Mouse (Mus musculus) layer of hippocampus, postnatal 36 days (tissue): Measurements from ENCODE around the gene Olfr313. TPM values are rescaled to one million over a fixed set of nuclear protein-coding genes. Genes with fewer than 3 reads are reported as not detected.
A peak's percentile ranks its signal among the peaks of the same experiment; 100 is the strongest.
"Not testable (repeated sequence)": the region's sequence is repeated elsewhere in the genome, so short reads cannot be mapped to it uniquely, and the experiment has no call there.

Source experiments
- DNase-seq, 2 experiments: peaks; one replicate each; pipeline ENCODE4 v3.0.0; 2022
- total RNA-seq, 2 experiments: library from RNA; stranded (reverse); gene quantifications; 2 replicates each; pipeline ENCODE4 v1.2.3; 2021

Olfr313 gene
- not detected for total RNA-seq

- not testable (repeated sequence) for DNase-seq
Measured at GRCm38 (mm10) chr11:58814700-58815099, at the start of gene Olfr313. Gene Olfr313 (plus strand): TSS chr11:58815000.

GRCm38 (mm10) chr11:58772888-58773287 lies 41.9 kb upstream of the Olfr313 start, which contains the start of gene Olfr315:
Gene Olfr315 (plus strand): TSS chr11:58773188.
- DNase-seq: no peak

- no peak for DNase-seq
Measured at GRCm38 (mm10) chr11:58782480-58783089, 32.2 kb upstream of the Olfr313 start, which contains the start of gene Olfr314. Gene Olfr314 (plus strand): TSS chr11:58782952.

- no peak for DNase-seq
Measured at GRCm38 (mm10) chr11:58784182-58784581, 30.6 kb upstream of the Olfr313 start.

- DNase-seq: no peak
Measured at GRCm38 (mm10) chr11:58787651-58788050, 27.1 kb upstream of the Olfr313 start.

GRCm38 (mm10) chr11:58788346-58788745 lies 26.5 kb upstream of the Olfr313 start:
- DNase-seq: no peak

- no peak for DNase-seq
Measured at GRCm38 (mm10) chr11:58789532-58789931, 25.3 kb upstream of the Olfr313 start.

- no peak for DNase-seq
Measured at GRCm38 (mm10) chr11:58790053-58790452, 24.7 kb upstream of the Olfr313 start.

- DNase-seq: no peak
Measured at GRCm38 (mm10) chr11:58790646-58791045, 24.2 kb upstream of the Olfr313 start.

GRCm38 (mm10) chr11:58795856-58796255 lies 18.9 kb upstream of the Olfr313 start:
- DNase-seq: no peak

- DNase-seq: peak; percentile 66 to 71
Measured at GRCm38 (mm10) chr11:58796850-58797249, 17.9 kb upstream of the Olfr313 start.

GRCm38 (mm10) chr11:58799747-58800146 lies 15.1 kb upstream of the Olfr313 start:
- DNase-seq: no peak

- peak; percentile 39 to 48 for DNase-seq
Measured at GRCm38 (mm10) chr11:58801558-58802228, 13.1 kb upstream of the Olfr313 start, which contains the start of gene Fam183b. Gene Fam183b (minus strand): TSS chr11:58801960.

- DNase-seq: no peak
Measured at GRCm38 (mm10) chr11:58803871-58804270, 10.9 kb upstream of the Olfr313 start.

GRCm38 (mm10) chr11:58804393-58804792 lies 10.4 kb upstream of the Olfr313 start:
- no peak for DNase-seq

- DNase-seq: no peak
Measured at GRCm38 (mm10) chr11:58812001-58812400, 2.8 kb upstream of the Olfr313 start.

GRCm38 (mm10) chr11:58815676-58816075 lies 876 bp downstream of the Olfr313 start:
- DNase-seq: no peak

GRCm38 (mm10) chr11:58828937-58829336 lies 14.1 kb downstream of the Olfr313 start, which contains the start of gene Olfr312:
Gene Olfr312 (plus strand): TSS chr11:58829237.
- not testable (repeated sequence) for DNase-seq

- DNase-seq: no peak
Measured at GRCm38 (mm10) chr11:58829764-58830163, 15.0 kb downstream of the Olfr313 start.

GRCm38 (mm10) chr11:58832541-58832940 lies 17.7 kb downstream of the Olfr313 start:
- peak in 1 of 2 experiments; percentile 3 for DNase-seq

GRCm38 (mm10) chr11:58838951-58839350 lies 24.2 kb downstream of the Olfr313 start, which contains the start of gene Olfr311:
Gene Olfr311 (plus strand): TSS chr11:58839251.
- not testable (repeated sequence) for DNase-seq

GRCm38 (mm10) chr11:58846919-58847461 lies 32.2 kb downstream of the Olfr313 start, which contains the start of gene Gm12258:
Gene Gm12258 (plus strand): TSS chr11:58847158.
- DNase-seq: peak; percentile 82 to 86

GRCm38 (mm10) chr11:58847636-58848035 lies 32.8 kb downstream of the Olfr313 start:
- no peak for DNase-seq
